Mouse (Mus musculus) erythroblast, embryonic 14.5 days (primary cell): ENCODE results near the gene Gm10985.

ENCODE experiments used
- GATA1 ChIP-seq: IDR thresholded peaks from 2 replicates; pipeline ENCODE4 v1.6.1; 2012; ENCODE audit warnings: low read length, inconsistent platforms, mixed read lengths
- TAL1 ChIP-seq: IDR thresholded peaks from 3 replicates; pipeline ENCODE4 v1.6.1; 2012; ENCODE audit warnings: low read length, inconsistent platforms, mixed read lengths

DNA sequence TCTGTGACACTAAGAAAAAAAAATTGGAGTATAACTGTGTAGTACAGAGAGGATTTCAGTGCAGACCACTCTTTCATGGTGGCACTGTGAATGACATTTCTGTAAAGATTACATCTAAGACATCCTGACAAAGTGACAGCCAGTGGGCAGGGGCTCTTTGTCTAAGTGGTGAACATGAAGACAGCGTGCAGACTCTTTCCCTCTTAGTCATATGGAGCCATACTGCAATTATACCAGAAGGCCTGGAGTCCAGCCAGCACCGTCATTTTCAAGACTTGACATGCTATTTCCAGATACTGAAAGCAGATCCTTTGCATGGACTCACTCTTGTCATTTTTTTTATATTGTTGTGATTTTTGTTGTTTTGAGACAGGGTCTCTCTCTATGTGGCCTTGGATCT, 10.6 kb upstream of the Gm10985 start:
- TF ChIP-seq GATA1 = no peak
- no peak for TF ChIP-seq TAL1
